Mouse (Mus musculus) liver, postnatal 0 days (tissue): Measurements from ENCODE around the gene Znhit1. TPM values are rescaled to one million over a fixed set of nuclear protein-coding genes. Genes with fewer than 3 reads are reported as not detected.

Source experiments
- ATAC-seq: fragments of 200-750 bp; cut with Nextera tagmentation; 2 replicates; pipeline ENCODE4 v1.8.0; 2017; ENCODE audit warnings: mild to moderate bottlenecking, moderate library complexity
- DNase-seq: peaks from one replicate; pipeline ENCODE4 v3.0.0-alpha.2; 2016
- H3K27ac ChIP-seq: fragments of 300-500 bp; sonication (generic); 2 replicates; pipeline ENCODE4 v1.5.1; 2014; ENCODE audit warnings: antibody characterized with exemption, moderate library complexity, mild to moderate bottlenecking, low read depth
- H3K27me3 ChIP-seq: fragments of 300-500 bp; sonication (generic); 2 replicates; pipeline ENCODE4 v1.6.1; 2014; ENCODE audit warnings: low read length, control low read depth, mixed read lengths; ENCODE audit not compliant: insufficient read depth
- H3K36me3 ChIP-seq: fragments of 300-500 bp; sonication (generic); replicated peaks from 2 replicates; pipeline ENCODE4 v1.6.1; 2014; ENCODE audit warnings: mild to moderate bottlenecking, control low read depth, low read length, moderate library complexity, mixed read lengths; ENCODE audit not compliant: insufficient read depth
- H3K4me1 ChIP-seq: fragments of 300-500 bp; sonication (generic); 2 replicates; pipeline ENCODE4 v1.6.1; 2014; ENCODE audit warnings: antibody characterized with exemption, mild to moderate bottlenecking, control low read depth; ENCODE audit not compliant: insufficient read depth
- H3K4me2 ChIP-seq: fragments of 300-500 bp; sonication (generic); 2 replicates; pipeline ENCODE4 v1.6.1; 2014; ENCODE audit warnings: low read depth, mild to moderate bottlenecking, low read length, moderate library complexity, mixed read lengths
- H3K4me3 ChIP-seq: fragments of 300-500 bp; sonication (generic); 2 replicates; pipeline ENCODE4 v1.5.1; 2014; ENCODE audit warnings: low read depth, low read length
- H3K9ac ChIP-seq: fragments of 300-500 bp; sonication (generic); replicated peaks from 2 replicates; pipeline ENCODE4 v1.6.1; 2014; ENCODE audit warnings: mild to moderate bottlenecking, moderate library complexity
- H3K9me3 ChIP-seq: fragments of 300-500 bp; sonication (generic); 2 replicates; pipeline ENCODE4 v1.6.1; 2016; ENCODE audit warnings: mild to moderate bottlenecking, control low read depth, low read length, mixed read lengths
- CTCF ChIP-seq: sonication (generic); IDR thresholded peaks from 2 replicates; pipeline ENCODE4 v1.5.1; 2016; ENCODE audit warnings: antibody characterized with exemption, low read depth
- EP300 ChIP-seq: IDR thresholded peaks from 2 replicates; pipeline ENCODE4 v1.6.1; 2016; ENCODE audit warnings: antibody characterized with exemption, low read depth, mild to moderate bottlenecking
- WGBS: fragments of 180-500 bp; shearing (Covaris S2); extraction: QIAGEN DNeasy Blood & Tissue Kit; methylation state at CpG from one replicate; pipeline ENCODE4 v1.1.7; 2014; ENCODE audit not compliant: insufficient replicate concordance; 5-methylcytosine and 5-hydroxymethylcytosine counted together
- polyA plus RNA-seq: library from polyadenylated mRNA; unstranded; fragments of >200 nt; fragmentation: Nextera tagmentation; extraction: Ambion mirVana; gene quantifications from 2 replicates; pipeline ENCODE4 v1.2.1, GENCODE M21; 2015

Znhit1 gene
- 44.1 and 47.2 TPM in 2 replicates for polyA plus RNA-seq

GRCm38 (mm10) chr5:136987934-136988271 lies at the start of gene Znhit1:
Gene Znhit1 (minus strand): TSS chr5:136988021.
- Histone ChIP-seq H3K9ac (peak within 1 kb of the TSS; percentile 91), H3K27ac (peak within 1 kb of the TSS; percentile 91), H3K36me3 (peaks cover 35% of the 10 kb centered on the region; the same call in 1 of the 2 replicates), H3K9me3 (no peaks in the 10 kb centered on the region), H3K4me3 (peak within 1 kb of the TSS; percentile 99), H3K4me1 (peaks cover 16% of the 10 kb centered on the region), H3K4me2 (peak within 1 kb of the TSS; percentile 99), H3K27me3 (no peaks in the 10 kb centered on the region)
- TF ChIP-seq EP300 (no peak), CTCF (no peak)
- ATAC-seq (no peak), DNase-seq (no peak)
- WGBS, result 6% methylated on average over 12 of the region's 12 CpGs

- Histone ChIP-seq H3K4me2 (no peak overlapping the region), H3K36me3 (peaks cover 34% of the 10 kb centered on the region), H3K27me3 (peaks cover 14% of the 10 kb centered on the region), H3K4me1 (peaks cover 17% of the 10 kb centered on the region), H3K27ac (no peak overlapping the region), H3K4me3 (no peak overlapping the region), H3K9me3 (no peaks in the 10 kb centered on the region), H3K9ac (no peak overlapping the region)
- WGBS, result 85% methylated on average over 13 of the region's 13 CpGs
- TF ChIP-seq EP300, result no peak
- no peak for TF ChIP-seq CTCF
- no peak for DNase-seq
- ATAC-seq, result no peak
Measured at GRCm38 (mm10) chr5:137036211-137036610, 48.4 kb upstream of the Znhit1 start.

GRCm38 (mm10) chr5:137032641-137033074 lies 44.8 kb upstream of the Znhit1 start:
- ATAC-seq (peak; percentile 89), DNase-seq (peak; percentile 97)
- under 1% methylated on average over 46 of the region's 49 CpGs for WGBS
- Histone ChIP-seq H3K9ac (peak overlapping the region; percentile 17; the same call in 1 of the 2 replicates), H3K4me2 (peak overlapping the region; percentile 76), H3K27ac (no peak overlapping the region), H3K4me1 (peaks cover 28% of the 10 kb centered on the region), H3K9me3 (no peaks in the 10 kb centered on the region), H3K36me3 (peaks cover 12% of the 10 kb centered on the region), H3K27me3 (peaks cover 50% of the 10 kb centered on the region), H3K4me3 (peak overlapping the region; percentile 39)
- no peak for TF ChIP-seq CTCF
- TF ChIP-seq EP300, result no peak

GRCm38 (mm10) chr5:137032033-137032421 lies 44.2 kb upstream of the Znhit1 start:
- Histone ChIP-seq H3K36me3 (peaks cover 7% of the 10 kb centered on the region), H3K9ac (no peak overlapping the region), H3K27me3 (peaks cover 55% of the 10 kb centered on the region), H3K4me2 (peak overlapping the region; percentile 76), H3K27ac (no peak overlapping the region), H3K4me3 (peak overlapping the region; percentile 39), H3K4me1 (peaks cover 28% of the 10 kb centered on the region), H3K9me3 (no peaks in the 10 kb centered on the region)
- WGBS, result under 1% methylated on average over 28 of the region's 33 CpGs
- TF ChIP-seq CTCF, result no peak
- ATAC-seq (no peak), DNase-seq (peak; percentile 30)

- Histone ChIP-seq H3K27ac (no peak overlapping the region), H3K4me3 (peak overlapping the region; percentile 39), H3K36me3 (peaks cover 4% of the 10 kb centered on the region), H3K9ac (no peak overlapping the region), H3K4me1 (peaks cover 28% of the 10 kb centered on the region), H3K4me2 (peak overlapping the region; percentile 76), H3K27me3 (peaks cover 61% of the 10 kb centered on the region), H3K9me3 (no peaks in the 10 kb centered on the region)
- ATAC-seq, result no peak
- no peak for TF ChIP-seq EP300
- no peak for TF ChIP-seq CTCF
- peak; percentile 52 for DNase-seq
- 3% methylated on average over 78 of the region's 78 CpGs for WGBS
Measured at GRCm38 (mm10) chr5:137031076-137032032, 43.5 kb upstream of the Znhit1 start.

- peaks cover 71% of the 10 kb centered on the region for H3K27me3 ChIP-seq
- no peaks in the 10 kb centered on the region for H3K36me3 ChIP-seq
- no peak overlapping the region for H3K4me2 ChIP-seq
- H3K27ac ChIP-seq, result no peak overlapping the region
- no peak for TF ChIP-seq EP300
- no peak for TF ChIP-seq CTCF
- no peaks in the 10 kb centered on the region for H3K9me3 ChIP-seq
- ATAC-seq, result no peak
- 15% methylated on average over 22 of the region's 22 CpGs for WGBS
- H3K9ac ChIP-seq, result no peak overlapping the region
- H3K4me1 ChIP-seq, result peaks cover 28% of the 10 kb centered on the region
- no peak for DNase-seq
- H3K4me3 ChIP-seq, result no peak overlapping the region
Measured at GRCm38 (mm10) chr5:137030416-137030810, 42.6 kb upstream of the Znhit1 start.
